Mouse (Mus musculus): ENCODE results near the gene Fam222a.

GRCm38 (mm10) chr5:114658255-114658654, 90.4 kb downstream of the Fam222a start, which contains the start of gene Trpv4:
- TF ChIP-seq GATA1 (IDR thresholded peaks at IDR 0.05; ENCODE audit: borderline replicate concordance, low read length): no peak
- no peak for TF ChIP-seq FLI1 (IDR thresholded peaks at IDR 0.05; ENCODE audit: low read length)

Measured in megakaryocyte, embryonic 14.5 days (primary cell).